Mouse (Mus musculus) embryonic facial prominence, embryonic 14.5 days (tissue): ENCODE measurements around the gene Il1b. TPM values are rescaled to one million over a fixed set of nuclear protein-coding genes. Genes with fewer than 3 reads are reported as not detected.

Source experiments
- ATAC-seq: fragments of 200-750 bp; cut with Nextera tagmentation; 2 replicates; pipeline ENCODE4 v1.8.0; 2017; ENCODE audit warnings: low read depth, moderate number of reproducible peaks, moderate TSS enrichment
- DNase-seq: peaks from one replicate; pipeline ENCODE4 v3.0.0-alpha.2; 2015; ENCODE audit warnings: low spot score
- H3K27ac ChIP-seq: fragments of 300-500 bp; sonication (generic); replicated peaks from 2 replicates; pipeline ENCODE4 v1.5.1; 2014; ENCODE audit warnings: low read depth, mild to moderate bottlenecking, low read length, moderate library complexity
- H3K27me3 ChIP-seq: fragments of 300-500 bp; sonication (generic); replicated peaks from 2 replicates; pipeline ENCODE4 v1.6.1; 2014; ENCODE audit warnings: low read length; ENCODE audit not compliant: control insufficient read depth, insufficient read depth
- H3K36me3 ChIP-seq: fragments of 300-500 bp; sonication (generic); 2 replicates; pipeline ENCODE4 v1.6.1; 2014; ENCODE audit warnings: low read length, mixed read lengths; ENCODE audit not compliant: control insufficient read depth, insufficient read depth
- H3K4me1 ChIP-seq: fragments of 300-500 bp; sonication (generic); 2 replicates; pipeline ENCODE4 v1.6.1; 2014; ENCODE audit warnings: antibody characterized with exemption, low read length; ENCODE audit not compliant: control insufficient read depth, insufficient read depth
- H3K4me2 ChIP-seq: fragments of 300-500 bp; sonication (generic); 2 replicates; pipeline ENCODE4 v1.6.1; 2014; ENCODE audit warnings: low read depth, mild to moderate bottlenecking, low read length, moderate library complexity, mixed read lengths
- H3K4me3 ChIP-seq: fragments of 300-500 bp; sonication (generic); 2 replicates; pipeline ENCODE4 v1.5.1; 2014; ENCODE audit warnings: low read depth, mild to moderate bottlenecking, low read length
- H3K9ac ChIP-seq: fragments of 300-500 bp; sonication (generic); 2 replicates; pipeline ENCODE4 v1.6.1; 2014; ENCODE audit warnings: low read depth, mild to moderate bottlenecking, low read length, moderate library complexity, mixed read lengths
- H3K9me3 ChIP-seq: fragments of 300-500 bp; sonication (generic); 2 replicates; pipeline ENCODE4 v1.6.1; 2016; ENCODE audit warnings: low read length; ENCODE audit not compliant: control insufficient read depth
- WGBS: fragments of 180-500 bp; shearing (Covaris S2); extraction: QIAGEN DNeasy Blood & Tissue Kit; methylation state at CpG from one replicate; pipeline ENCODE4 v1.1.7; 2014; 5-methylcytosine and 5-hydroxymethylcytosine counted together
- polyA plus RNA-seq: library from polyadenylated mRNA; unstranded; fragments of >200 nt; fragmentation: Nextera tagmentation; extraction: Ambion mirVana; gene quantifications from 2 replicates; pipeline ENCODE4 v1.2.1, GENCODE M21; 2014

Gene Il1b
- polyA plus RNA-seq, 1 experiment from 2014 or later, result 0.29 TPM

DNA sequence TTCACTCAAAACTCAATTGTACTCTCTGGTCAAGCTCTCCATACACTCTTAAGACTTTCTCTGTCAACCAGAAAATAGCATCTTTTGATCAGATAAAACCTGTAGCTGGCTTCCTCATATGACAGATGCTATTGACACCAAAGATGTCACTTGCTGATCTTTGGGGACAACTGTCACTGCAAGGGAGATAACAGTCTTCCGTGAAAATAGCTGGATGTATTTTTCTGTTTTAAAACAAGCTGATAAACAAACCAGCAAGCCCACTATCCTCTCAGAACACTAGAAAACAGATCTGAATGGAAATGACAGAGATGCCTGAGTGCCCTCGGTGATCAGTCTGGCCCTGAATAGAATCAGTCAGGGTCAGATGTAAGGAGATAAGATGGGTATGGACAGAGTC is 32.8 kb upstream of the Il1b start:
- 87% methylated on average over 2 of the region's 2 CpGs for WGBS
- Histone ChIP-seq H3K9ac (no peak overlapping the region), H3K4me3 (no peak overlapping the region), H3K27me3 (no peaks in the 10 kb centered on the region), H3K9me3 (no peaks in the 10 kb centered on the region), H3K27ac (no peak overlapping the region), H3K36me3 (no peaks in the 10 kb centered on the region), H3K4me1 (no peaks in the 10 kb centered on the region), H3K4me2 (no peak overlapping the region)
- no peak for ATAC-seq
- DNase-seq, result no peak

DNA sequence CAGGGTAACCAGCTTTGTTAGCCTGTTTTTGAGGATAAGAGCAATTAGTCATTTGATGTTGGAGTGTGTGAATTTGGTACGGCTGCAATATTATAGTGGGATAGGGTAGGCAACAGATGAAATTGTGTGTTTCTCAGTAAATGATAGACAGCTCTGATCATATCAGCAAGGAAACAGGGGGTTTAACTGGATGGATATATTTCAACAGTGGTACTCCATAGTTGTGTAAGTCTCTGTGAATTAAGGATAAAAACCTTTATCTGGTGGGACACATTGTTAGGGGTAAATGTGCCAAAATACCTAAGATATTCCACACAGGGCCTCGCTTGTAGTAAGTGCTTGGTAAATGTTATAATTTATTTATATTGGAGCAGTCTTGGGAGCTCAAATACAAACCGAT is 31.4 kb upstream of the Il1b start:
- no peak for ATAC-seq
- Histone ChIP-seq H3K4me2 (no peak overlapping the region), H3K27me3 (no peaks in the 10 kb centered on the region), H3K9ac (no peak overlapping the region), H3K4me3 (no peak overlapping the region), H3K36me3 (no peaks in the 10 kb centered on the region), H3K27ac (no peak overlapping the region), H3K9me3 (no peaks in the 10 kb centered on the region), H3K4me1 (no peaks in the 10 kb centered on the region)
- no peak for DNase-seq
- WGBS, result 80% methylated on average over 3 of the region's 3 CpGs

DNA sequence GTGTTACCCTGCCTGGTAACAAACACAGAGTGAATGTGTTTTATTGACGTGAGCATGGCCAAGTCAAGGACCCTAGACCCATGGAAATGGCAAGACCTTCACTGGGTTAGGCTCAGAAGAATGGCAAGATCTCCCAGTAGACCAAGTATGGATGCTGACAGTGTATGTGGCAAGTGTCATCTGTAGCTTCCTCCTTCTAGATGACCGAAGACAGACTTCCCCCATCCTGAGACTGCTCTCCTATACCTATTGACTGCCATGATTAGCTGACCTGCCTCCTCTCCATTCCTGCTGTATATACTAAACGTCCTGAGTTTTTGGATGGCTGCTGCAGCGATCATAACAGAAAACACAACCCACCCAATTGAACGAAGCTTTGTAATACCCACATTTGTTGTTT is 30.9 kb upstream of the Il1b start:
- ATAC-seq, result no peak
- H3K9ac ChIP-seq, result no peak overlapping the region

GRCm38 (mm10) chr2:129398176-129398575 is 27.2 kb upstream of the Il1b start:
- Histone ChIP-seq H3K4me3 (no peak overlapping the region), H3K27me3 (no peaks in the 10 kb centered on the region), H3K9me3 (no peaks in the 10 kb centered on the region), H3K27ac (no peak overlapping the region), H3K4me1 (no peaks in the 10 kb centered on the region), H3K4me2 (no peak overlapping the region), H3K36me3 (no peaks in the 10 kb centered on the region), H3K9ac (no peak overlapping the region)
- DNase-seq (no peak), ATAC-seq (no peak)
- 79% methylated on average over 3 of the region's 3 CpGs for WGBS

More for the DNA sequence above, 30.9 kb upstream of the Il1b start:
- H3K27me3 ChIP-seq, result no peaks in the 10 kb centered on the region
- no peaks in the 10 kb centered on the region for H3K9me3 ChIP-seq
- no peaks in the 10 kb centered on the region for H3K4me1 ChIP-seq
- H3K4me3 ChIP-seq, result no peak overlapping the region
- no peak for DNase-seq
- H3K36me3 ChIP-seq, result no peaks in the 10 kb centered on the region
- H3K4me2 ChIP-seq, result no peak overlapping the region
- H3K27ac ChIP-seq, result no peak overlapping the region
- 86% methylated on average over 5 of the region's 5 CpGs for WGBS

GRCm38 (mm10) chr2:129393524-129393923 is 22.6 kb upstream of the Il1b start:
- no peak overlapping the region for H3K9ac ChIP-seq
- H3K4me3 ChIP-seq, result no peak overlapping the region
- DNase-seq (peak; percentile 7), ATAC-seq (no peak)
- no peak overlapping the region for H3K27ac ChIP-seq
- H3K27me3 ChIP-seq, result no peaks in the 10 kb centered on the region
- no peaks in the 10 kb centered on the region for H3K9me3 ChIP-seq
- 29% methylated on average over 6 of the region's 6 CpGs for WGBS
- no peak overlapping the region for H3K4me2 ChIP-seq
- H3K36me3 ChIP-seq, result no peaks in the 10 kb centered on the region
- no peaks in the 10 kb centered on the region for H3K4me1 ChIP-seq

DNA sequence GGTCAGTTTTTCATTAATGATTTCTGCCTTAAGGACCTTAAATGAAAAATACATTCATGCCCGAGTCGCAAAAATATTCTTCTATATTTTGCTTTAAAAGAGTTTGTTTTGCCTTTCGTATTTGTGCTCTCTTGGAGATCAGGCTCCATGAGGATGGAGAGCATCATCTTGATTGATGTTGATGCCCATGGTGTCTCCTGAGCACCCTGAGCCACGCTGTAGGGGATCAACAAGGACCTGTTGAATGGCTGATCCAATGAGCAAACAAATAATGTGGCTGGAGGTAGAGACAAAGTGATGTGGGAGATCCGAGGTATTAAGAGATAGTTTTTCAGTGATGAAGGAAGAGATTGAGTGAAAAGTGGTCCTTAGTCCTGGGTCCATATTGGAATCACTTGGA is 19.2 kb upstream of the Il1b start:
- ATAC-seq (no peak), DNase-seq (no peak)
- no peaks in the 10 kb centered on the region for H3K36me3 ChIP-seq
- no peak overlapping the region for H3K4me3 ChIP-seq
- H3K27me3 ChIP-seq, result no peaks in the 10 kb centered on the region
- H3K9me3 ChIP-seq, result no peaks in the 10 kb centered on the region
- 84% methylated on average over 5 of the region's 5 CpGs for WGBS
- H3K27ac ChIP-seq, result no peak overlapping the region
- H3K4me2 ChIP-seq, result no peak overlapping the region
- no peaks in the 10 kb centered on the region for H3K4me1 ChIP-seq
- no peak overlapping the region for H3K9ac ChIP-seq

DNA sequence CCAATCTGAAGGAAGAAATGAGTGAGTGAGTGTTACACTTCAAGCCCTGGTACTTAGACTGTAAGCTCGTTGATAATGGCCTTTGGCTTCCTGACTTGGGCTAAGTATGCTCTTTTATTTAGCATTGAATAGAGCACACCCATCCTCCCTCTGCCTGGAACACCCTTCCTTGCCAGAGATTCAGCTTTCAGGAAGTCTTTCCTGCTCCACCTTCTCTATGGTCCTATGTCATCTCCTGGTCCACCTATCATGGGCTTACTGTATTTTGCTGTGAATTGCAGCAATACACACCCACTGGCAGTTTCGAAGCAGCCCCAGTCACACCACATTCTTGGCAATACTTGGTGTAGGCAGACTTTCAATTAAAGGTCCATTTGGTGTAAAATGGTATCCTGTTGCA is 18.4 kb upstream of the Il1b start:
- Histone ChIP-seq H3K4me3 (no peak overlapping the region), H3K9me3 (no peaks in the 10 kb centered on the region), H3K36me3 (no peaks in the 10 kb centered on the region), H3K27me3 (no peaks in the 10 kb centered on the region), H3K4me2 (no peak overlapping the region), H3K9ac (no peak overlapping the region), H3K27ac (no peak overlapping the region), H3K4me1 (no peaks in the 10 kb centered on the region)
- ATAC-seq (no peak), DNase-seq (no peak)
- 65% methylated on average over 2 of the region's 2 CpGs for WGBS

- H3K9me3 ChIP-seq, result no peaks in the 10 kb centered on the region
- no peak overlapping the region for H3K27ac ChIP-seq
- no peak overlapping the region for H3K4me2 ChIP-seq
- no peaks in the 10 kb centered on the region for H3K4me1 ChIP-seq
- H3K27me3 ChIP-seq, result no peaks in the 10 kb centered on the region
- no peak overlapping the region for H3K4me3 ChIP-seq
- no peak for ATAC-seq
- no peaks in the 10 kb centered on the region for H3K36me3 ChIP-seq
- DNase-seq, result no peak
- H3K9ac ChIP-seq, result no peak overlapping the region
- WGBS, result 93% methylated on average over 3 of the region's 3 CpGs
Measured at GRCm38 (mm10) chr2:129385331-129385730, 14.4 kb upstream of the Il1b start.

- H3K27me3 ChIP-seq, result no peaks in the 10 kb centered on the region
- H3K27ac ChIP-seq, result no peak overlapping the region
- H3K36me3 ChIP-seq, result no peaks in the 10 kb centered on the region
- H3K4me2 ChIP-seq, result no peak overlapping the region
- WGBS, result 80% methylated on average over 8 of the region's 8 CpGs
- no peaks in the 10 kb centered on the region for H3K4me1 ChIP-seq
- DNase-seq (no peak), ATAC-seq (no peak)
- H3K4me3 ChIP-seq, result no peak overlapping the region
- H3K9ac ChIP-seq, result no peak overlapping the region
- H3K9me3 ChIP-seq, result no peaks in the 10 kb centered on the region
Measured at GRCm38 (mm10) chr2:129384272-129384660, 13.3 kb upstream of the Il1b start.
